Mouse (Mus musculus) E14TG2a.4 (cell line): ENCODE measurements at regions not wholly inside any gene's neighbourhood (a gene's known extent, or its start where the extent isn't known, plus 50 kb on each side); places are given as distances from the start of the nearest gene placed in this dataset.

Experiments
- CTCF ChIP-seq: conservative IDR thresholded peaks from 2 replicates; pipeline ENCODE4 v1.5.1; 2014; ENCODE audit warnings: low read length
- NANOG ChIP-seq: IDR thresholded peaks from 2 replicates; pipeline ENCODE4 v1.6.1; 2014; ENCODE audit warnings: borderline replicate concordance, low read length, mixed read lengths
- POU5F1 ChIP-seq: IDR thresholded peaks from 2 replicates; pipeline ENCODE4 v1.6.1; 2014; ENCODE audit warnings: low read length, borderline replicate concordance

DNA sequence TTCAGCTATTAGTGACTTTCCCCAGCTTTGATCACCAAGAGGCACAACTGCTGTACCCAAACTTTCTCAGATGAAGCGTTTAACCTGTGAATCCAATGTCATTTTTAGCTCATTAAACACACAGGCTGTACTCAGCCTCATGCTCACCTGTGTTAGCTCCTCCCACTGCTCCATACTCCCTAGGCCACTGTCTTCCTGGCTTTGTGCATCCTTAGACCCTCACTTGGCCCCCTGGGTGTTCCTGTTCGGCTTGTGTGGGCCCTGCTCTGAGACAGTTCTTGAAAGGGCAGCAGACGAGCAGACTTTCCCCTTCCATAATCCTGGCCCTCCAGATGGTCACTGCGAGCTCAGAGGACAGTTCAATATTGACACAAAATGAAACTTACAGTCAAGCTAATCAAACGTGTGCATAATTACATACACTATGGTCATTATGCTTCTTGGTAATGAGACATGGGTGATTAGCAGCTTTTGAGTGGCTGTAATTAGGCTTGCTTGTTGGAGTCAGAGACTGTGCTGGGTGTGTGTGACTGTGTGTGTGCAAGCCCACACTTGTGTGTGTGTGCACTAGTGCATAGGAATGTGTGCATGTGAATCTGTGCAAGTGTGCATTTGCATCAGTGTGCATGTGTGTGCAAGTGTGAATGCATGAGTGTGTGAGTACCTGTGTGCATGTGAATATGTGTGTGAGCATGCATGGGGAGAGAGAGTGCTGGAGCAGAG, 50.6 kb upstream of the Gm10220 start:
- TF ChIP-seq CTCF = no peak
- TF ChIP-seq NANOG = no peak
- TF ChIP-seq POU5F1 = no peak
